Mouse (Mus musculus) liver, embryonic 14.5 days (tissue): ENCODE data around the gene Ipo13.

Source experiments
- CTCF ChIP-seq: IDR thresholded peaks from 2 replicates; pipeline ENCODE4 v1.5.1; 2016; ENCODE audit warnings: antibody characterized with exemption, low read depth, control low read depth
- EP300 ChIP-seq: IDR thresholded peaks from 2 replicates; pipeline ENCODE4 v1.6.1; 2016; ENCODE audit warnings: antibody characterized with exemption, low read depth

GRCm38 (mm10) chr4:117912131-117912561 is 2.7 kb downstream of the Ipo13 start:
- TF ChIP-seq CTCF (no peak), EP300 (no peak)
